Mouse (Mus musculus) midbrain, embryonic 13.5 days (tissue): ENCODE results near the gene Mfsd10. TPM values are rescaled to one million over a fixed set of nuclear protein-coding genes. Genes with fewer than 3 reads are reported as not detected.

Experiments
- ATAC-seq: fragments of 200-750 bp; cut with Nextera tagmentation; 2 replicates; pipeline ENCODE4 v1.8.0; 2017; ENCODE audit warnings: mild to moderate bottlenecking, moderate TSS enrichment, moderate library complexity
- H3K27ac ChIP-seq: fragments of 300-500 bp; sonication (generic); 2 replicates; pipeline ENCODE4 v1.5.1; 2015; ENCODE audit warnings: inconsistent platforms, mild to moderate bottlenecking, moderate library complexity
- H3K27me3 ChIP-seq: fragments of 300-500 bp; sonication (generic); 2 replicates; pipeline ENCODE4 v1.6.1; 2015; ENCODE audit warnings: mild to moderate bottlenecking, inconsistent platforms
- H3K36me3 ChIP-seq: fragments of 300-500 bp; sonication (generic); 2 replicates; pipeline ENCODE4 v1.6.1; 2015; ENCODE audit warnings: mild to moderate bottlenecking, inconsistent platforms
- H3K4me1 ChIP-seq: fragments of 300-500 bp; sonication (generic); replicated peaks from 2 replicates; pipeline ENCODE4 v1.6.1; 2015; ENCODE audit warnings: inconsistent platforms
- H3K4me2 ChIP-seq: fragments of 300-500 bp; sonication (generic); replicated peaks from 2 replicates; pipeline ENCODE4 v1.6.1; 2015; ENCODE audit warnings: moderate library complexity, mild to moderate bottlenecking, inconsistent platforms
- H3K4me3 ChIP-seq: fragments of 300-500 bp; sonication (generic); replicated peaks from 2 replicates; pipeline ENCODE4 v1.5.1; 2015; ENCODE audit warnings: mild to moderate bottlenecking, inconsistent platforms
- H3K9ac ChIP-seq: fragments of 300-500 bp; sonication (generic); replicated peaks from 2 replicates; pipeline ENCODE4 v1.6.1; 2015; ENCODE audit warnings: mild to moderate bottlenecking, inconsistent platforms
- H3K9me3 ChIP-seq: fragments of 300-500 bp; sonication (generic); 2 replicates; pipeline ENCODE4 v1.6.1; 2016; ENCODE audit warnings: mild to moderate bottlenecking, inconsistent platforms
- WGBS: fragments of 180-500 bp; shearing (Covaris S2); methylation state at CpG from one replicate; pipeline ENCODE4 v1.1.7; 2015; 5-methylcytosine and 5-hydroxymethylcytosine counted together
- polyA plus RNA-seq: library from polyadenylated mRNA; unstranded; fragments of >200 nt; fragmentation: Nextera tagmentation; extraction: Ambion mirVana; gene quantifications from 2 replicates; pipeline ENCODE4 v1.2.1, GENCODE M21; 2015

Mfsd10 gene
- polyA plus RNA-seq, 1 experiment from 2014 or later, result 78.6 TPM

- ATAC-seq, result peak; percentile 76
- Histone ChIP-seq H3K9me3 (no peaks in the 10 kb centered on the region), H3K27me3 (no peaks in the 10 kb centered on the region), H3K4me1 (no peaks in the 10 kb centered on the region), H3K4me2 (no peak overlapping the region), H3K36me3 (peaks cover 92% of the 10 kb centered on the region), H3K27ac (no peak overlapping the region), H3K9ac (no peak overlapping the region), H3K4me3 (no peak overlapping the region)
- 82% methylated on average over 5 of the region's 5 CpGs for WGBS
Measured at GRCm38 (mm10) chr5:34642932-34643331, 5.9 kb upstream of the Mfsd10 start.

- Histone ChIP-seq H3K4me2 (no peak overlapping the region), H3K27me3 (no peaks in the 10 kb centered on the region), H3K36me3 (peaks cover 86% of the 10 kb centered on the region), H3K9ac (no peak overlapping the region), H3K9me3 (no peaks in the 10 kb centered on the region), H3K4me3 (no peak overlapping the region), H3K4me1 (peaks cover 7% of the 10 kb centered on the region), H3K27ac (no peak overlapping the region)
- ATAC-seq, result no peak
- WGBS, result 90% methylated on average over 3 of the region's 3 CpGs
Measured at GRCm38 (mm10) chr5:34641991-34642390, 5.0 kb upstream of the Mfsd10 start.

- Histone ChIP-seq H3K4me1 (peaks cover 25% of the 10 kb centered on the region), H3K9ac (no peak overlapping the region), H3K27ac (no peak overlapping the region), H3K4me3 (no peak overlapping the region; the same call in 1 of the 2 replicates), H3K9me3 (no peaks in the 10 kb centered on the region), H3K4me2 (peak overlapping the region; percentile 87; the same call in 1 of the 2 replicates), H3K36me3 (peaks cover 74% of the 10 kb centered on the region), H3K27me3 (no peaks in the 10 kb centered on the region)
- 84% methylated on average over 7 of the region's 7 CpGs for WGBS
- no peak for ATAC-seq
Measured at GRCm38 (mm10) chr5:34637591-34638156, 662 bp upstream of the Mfsd10 start.

GRCm38 (mm10) chr5:34635665-34636192, 1.3 kb downstream of the Mfsd10 start:
- peaks cover 80% of the 10 kb centered on the region for H3K36me3 ChIP-seq
- peak overlapping the region; percentile 87 for H3K4me2 ChIP-seq
- no peak overlapping the region for H3K27ac ChIP-seq
- ATAC-seq, result no peak
- no peaks in the 10 kb centered on the region for H3K27me3 ChIP-seq
- H3K4me3 ChIP-seq, result peak overlapping the region; percentile 48
- WGBS, result 76% methylated on average over 10 of the region's 10 CpGs
- H3K4me1 ChIP-seq, result peaks cover 25% of the 10 kb centered on the region
- H3K9ac ChIP-seq, result peak overlapping the region; percentile 77; the same call in 1 of the 2 replicates
- no peaks in the 10 kb centered on the region for H3K9me3 ChIP-seq

- no peaks in the 10 kb centered on the region for H3K9me3 ChIP-seq
- H3K4me3 ChIP-seq, result no peak overlapping the region
- WGBS, result 92% methylated on average over 13 of the region's 13 CpGs
- H3K27me3 ChIP-seq, result no peaks in the 10 kb centered on the region
- peaks cover 25% of the 10 kb centered on the region for H3K4me1 ChIP-seq
- H3K36me3 ChIP-seq, result peaks cover 80% of the 10 kb centered on the region
- H3K9ac ChIP-seq, result no peak overlapping the region
- H3K27ac ChIP-seq, result no peak overlapping the region
- ATAC-seq, result no peak
- no peak overlapping the region for H3K4me2 ChIP-seq
Measured at GRCm38 (mm10) chr5:34634746-34635400, 2.1 kb downstream of the Mfsd10 start.

GRCm38 (mm10) chr5:34633641-34634040, 3.4 kb downstream of the Mfsd10 start:
- H3K27me3 ChIP-seq, result no peaks in the 10 kb centered on the region
- H3K4me2 ChIP-seq, result no peak overlapping the region
- H3K9ac ChIP-seq, result no peak overlapping the region
- WGBS, result 81% methylated on average over 4 of the region's 4 CpGs
- H3K4me3 ChIP-seq, result no peak overlapping the region
- no peak for ATAC-seq
- no peaks in the 10 kb centered on the region for H3K9me3 ChIP-seq
- peaks cover 25% of the 10 kb centered on the region for H3K4me1 ChIP-seq
- H3K36me3 ChIP-seq, result peaks cover 80% of the 10 kb centered on the region
- H3K27ac ChIP-seq, result no peak overlapping the region

GRCm38 (mm10) chr5:34632996-34633395, 4.0 kb downstream of the Mfsd10 start:
- no peak for ATAC-seq
- no peaks in the 10 kb centered on the region for H3K9me3 ChIP-seq
- WGBS, result 98% methylated on average over 2 of the region's 2 CpGs
- H3K9ac ChIP-seq, result no peak overlapping the region
- H3K27ac ChIP-seq, result no peak overlapping the region
- peaks cover 25% of the 10 kb centered on the region for H3K4me1 ChIP-seq
- H3K4me3 ChIP-seq, result no peak overlapping the region
- peaks cover 80% of the 10 kb centered on the region for H3K36me3 ChIP-seq
- no peaks in the 10 kb centered on the region for H3K27me3 ChIP-seq
- H3K4me2 ChIP-seq, result no peak overlapping the region

GRCm38 (mm10) chr5:34609966-34610365, 27.0 kb downstream of the Mfsd10 start:
- peaks cover 80% of the 10 kb centered on the region for H3K36me3 ChIP-seq
- 95% methylated on average over 4 of the region's 4 CpGs for WGBS
- H3K4me1 ChIP-seq, result no peaks in the 10 kb centered on the region
- H3K27ac ChIP-seq, result no peak overlapping the region
- no peaks in the 10 kb centered on the region for H3K9me3 ChIP-seq
- H3K27me3 ChIP-seq, result no peaks in the 10 kb centered on the region
- no peak overlapping the region for H3K4me3 ChIP-seq
- no peak overlapping the region for H3K9ac ChIP-seq
- no peak overlapping the region for H3K4me2 ChIP-seq
- ATAC-seq, result no peak

- Histone ChIP-seq H3K9ac (no peak overlapping the region), H3K36me3 (peaks cover 71% of the 10 kb centered on the region), H3K4me2 (no peak overlapping the region), H3K4me3 (no peak overlapping the region), H3K27me3 (no peaks in the 10 kb centered on the region), H3K9me3 (no peaks in the 10 kb centered on the region), H3K27ac (no peak overlapping the region), H3K4me1 (no peaks in the 10 kb centered on the region)
- 83% methylated on average over 3 of the region's 3 CpGs for WGBS
- no peak for ATAC-seq
Measured at GRCm38 (mm10) chr5:34608226-34608625, 28.8 kb downstream of the Mfsd10 start.

- H3K27me3 ChIP-seq, result no peaks in the 10 kb centered on the region
- no peak overlapping the region for H3K4me2 ChIP-seq
- H3K9me3 ChIP-seq, result no peaks in the 10 kb centered on the region
- H3K4me1 ChIP-seq, result no peaks in the 10 kb centered on the region
- 89% methylated on average over 8 of the region's 8 CpGs for WGBS
- no peak overlapping the region for H3K27ac ChIP-seq
- H3K36me3 ChIP-seq, result peaks cover 72% of the 10 kb centered on the region
- ATAC-seq, result no peak
- H3K9ac ChIP-seq, result no peak overlapping the region
- H3K4me3 ChIP-seq, result no peak overlapping the region
Measured at GRCm38 (mm10) chr5:34607100-34607880, 29.7 kb downstream of the Mfsd10 start.

- no peak overlapping the region for H3K27ac ChIP-seq
- no peak overlapping the region for H3K4me2 ChIP-seq
- ATAC-seq, result no peak
- peaks cover 68% of the 10 kb centered on the region for H3K36me3 ChIP-seq
- no peaks in the 10 kb centered on the region for H3K4me1 ChIP-seq
- no peak overlapping the region for H3K4me3 ChIP-seq
- H3K9me3 ChIP-seq, result no peaks in the 10 kb centered on the region
- H3K9ac ChIP-seq, result no peak overlapping the region
- 96% methylated on average over 5 of the region's 5 CpGs for WGBS
- H3K27me3 ChIP-seq, result no peaks in the 10 kb centered on the region
Measured at GRCm38 (mm10) chr5:34604576-34604975, 32.4 kb downstream of the Mfsd10 start.

- Histone ChIP-seq H3K4me3 (no peak overlapping the region), H3K27ac (no peak overlapping the region), H3K4me2 (no peak overlapping the region), H3K9ac (no peak overlapping the region), H3K4me1 (peaks cover 20% of the 10 kb centered on the region), H3K9me3 (no peaks in the 10 kb centered on the region), H3K27me3 (no peaks in the 10 kb centered on the region), H3K36me3 (peaks cover 13% of the 10 kb centered on the region)
- no peak for ATAC-seq
- WGBS, result 94% methylated on average over 9 of the region's 9 CpGs
Measured at GRCm38 (mm10) chr5:34593202-34593727, 43.7 kb downstream of the Mfsd10 start.
